ENCODE assay signal across 8 mouse cellular contexts in genomic region chr2:83714783-83715182, GRCm38 (mm10). TPM values are rescaled to one million over a fixed set of nuclear protein-coding genes. Genes with fewer than 3 reads are reported as not detected.
DNase-seq lines count a peak whose midpoint lies in the region; ATAC-seq and TF ChIP-seq lines count a peak whose summit lies in the region.

No protein-coding gene starts in this region.

- no peaks in the 10 kb centered on the region; the same call in 1 of the 2 replicates for H3K4me1 ChIP-seq in embryonic facial prominence, embryonic 12.5 days
- H3K4me1 ChIP-seq in heart, postnatal 0 days (ENCODE audit: control insufficient read depth, insufficient read depth) = 0 out of 2 replicates have a peak, but pooled peaks cover 5% of the 10 kb centered on the region
- no peaks in the 10 kb centered on the region for H3K4me1 ChIP-seq in forebrain, embryonic 16.5 days (replicated peaks; ENCODE audit: control insufficient read depth, insufficient read depth, low read length)

- WGBS in embryonic facial prominence, embryonic 12.5 days = 19% methylated on average over 6 of the region's 6 CpGs
- 41% methylated on average over 6 of the region's 6 CpGs for WGBS in heart, postnatal 0 days
- 50% methylated on average over 6 of the region's 6 CpGs for WGBS in forebrain, embryonic 16.5 days

- no peaks in the 10 kb centered on the region for H3K36me3 ChIP-seq in embryonic facial prominence, embryonic 12.5 days
- no peaks in the 10 kb centered on the region for H3K36me3 ChIP-seq in heart, postnatal 0 days (replicated peaks; ENCODE audit: control insufficient read depth, insufficient read depth, low read length)
- H3K36me3 ChIP-seq in forebrain, embryonic 16.5 days (ENCODE audit: control insufficient read depth, insufficient read depth) = no peaks in the 10 kb centered on the region

- peak; percentile 85 for ATAC-seq in embryonic facial prominence, embryonic 12.5 days (ENCODE audit: insufficient number of reproducible peaks, insufficient read depth, low FRiP score, low TSS enrichment)
- peak; percentile 82 for ATAC-seq in heart, postnatal 0 days (ENCODE audit: insufficient read depth, low read depth)
- ATAC-seq in forebrain, embryonic 16.5 days = no peak

- H3K4me3 ChIP-seq in embryonic facial prominence, embryonic 12.5 days = no peak overlapping the region
- no peak overlapping the region for H3K4me3 ChIP-seq in heart, postnatal 0 days (ENCODE audit: low read depth, low read length)
- no peak overlapping the region for H3K4me3 ChIP-seq in forebrain, embryonic 16.5 days (replicated peaks; ENCODE audit: low read length)

- H3K27me3 ChIP-seq in embryonic facial prominence, embryonic 12.5 days = no peaks in the 10 kb centered on the region
- H3K27me3 ChIP-seq in heart, postnatal 0 days (ENCODE audit: control insufficient read depth, insufficient read depth, low read length) = peaks cover 6% of the 10 kb centered on the region; the same call in 1 of the 2 replicates
- H3K27me3 ChIP-seq in forebrain, embryonic 16.5 days (replicated peaks; ENCODE audit: control insufficient read depth, insufficient read depth, low read length) = no peaks in the 10 kb centered on the region

- H3K9me3 ChIP-seq in embryonic facial prominence, embryonic 12.5 days = no peaks in the 10 kb centered on the region
- H3K9me3 ChIP-seq in heart, postnatal 0 days (replicated peaks; ENCODE audit: control insufficient read depth, low read length) = no peaks in the 10 kb centered on the region
- H3K9me3 ChIP-seq in forebrain, embryonic 16.5 days (ENCODE audit: control insufficient read depth, low read length) = no peaks in the 10 kb centered on the region

- peak; percentile 62; the same call in 1 of the 2 replicates for TF ChIP-seq EP300 in heart, postnatal 0 days (IDR thresholded peaks at IDR 0.05; ENCODE audit: low read depth)

- TF ChIP-seq CTCF in heart, postnatal 0 days (IDR thresholded peaks at IDR 0.05; ENCODE audit: low read depth) = no peak

- H3K9ac ChIP-seq in embryonic facial prominence, embryonic 12.5 days = no peak overlapping the region
- no peak overlapping the region for H3K9ac ChIP-seq in heart, postnatal 0 days (replicated peaks; ENCODE audit: low read depth, low read length)
- H3K9ac ChIP-seq in forebrain, embryonic 16.5 days (replicated peaks; ENCODE audit: low read depth, low read length) = no peak overlapping the region

- DNase-seq in 3134 (ENCODE audit: extremely low read depth, insufficient read length, low spot score) (peak; percentile 77), ZHBTc4 (ENCODE audit: low read depth, low spot score) (peak; percentile 33)
- DNase-seq in heart, postnatal 0 days (ENCODE audit: low spot score) = peak; percentile 87
- DNase-seq in kidney, postnatal 4 days = peak; percentile 85 to 91
- peak; percentile 80 to 86 for DNase-seq in lung, postnatal 4 days
- DNase-seq in telencephalon, adult 2 months (ENCODE audit: low read depth, low spot score) = peak; percentile 45

- no peak overlapping the region for H3K27ac ChIP-seq in embryonic facial prominence, embryonic 12.5 days
- no peak overlapping the region for H3K27ac ChIP-seq in heart, postnatal 0 days (ENCODE audit: low read depth)
- no peak overlapping the region for H3K27ac ChIP-seq in forebrain, embryonic 16.5 days (ENCODE audit: low read length)

- H3K4me2 ChIP-seq in embryonic facial prominence, embryonic 12.5 days (replicated peaks) = no peak overlapping the region
- H3K4me2 ChIP-seq in heart, postnatal 0 days (ENCODE audit: low read depth, low read length) = no peak overlapping the region
- H3K4me2 ChIP-seq in forebrain, embryonic 16.5 days (ENCODE audit: low read length) = no peak overlapping the region

RNA-seq across cellular contexts. Expression of gene Itgav, which starts 9.4 kb away (rescaled TPM):
- polyA plus RNA-seq in embryonic facial prominence, embryonic 12.5 days (2016; fragmentation: Nextera tagmentation; extraction: Ambion mirVana) = 73.7 and 83.2 TPM in 2 replicates
- 23.2 and 66.4 TPM in 2 replicates for total RNA-seq in heart, postnatal 0 days (2014; rRNA removed; ENCODE audit: low replicate concordance)
- polyA plus RNA-seq in heart, postnatal 0 days (2015; fragmentation: Nextera tagmentation; extraction: Ambion mirVana) = 37.4 and 42.1 TPM in 2 replicates
- polyA plus RNA-seq in forebrain, embryonic 16.5 days (2015; fragmentation: Nextera tagmentation; extraction: Ambion mirVana) = 18.8 and 20.8 TPM in 2 replicates

Comparison
In these comparisons a context has a peak if more than half of its experiments do, and no peak if none do; other contexts are left out.
1. DNase-seq: peak in every context shown above with its lines; median percentile 88 in kidney, postnatal 4 days; 87 in heart, postnatal 0 days; 83 in lung, postnatal 4 days; 77 in 3134; 45 in telencephalon, adult 2 months; 33 in ZHBTc4.